Mouse (Mus musculus) neutrophil, adult 65 days (primary cell): ENCODE results near the gene Dgkh. TPM values are rescaled to one million over a fixed set of nuclear protein-coding genes. Genes with fewer than 3 reads are reported as not detected.

Experiments
- total RNA-seq: library from RNA; stranded (reverse); gene quantifications from 2 replicates; pipeline ENCODE4 v1.2.4, GENCODE M21; 2023

Dgkh gene
- total RNA-seq, result 35.9 and 56.5 TPM in 2 replicates

DNA sequence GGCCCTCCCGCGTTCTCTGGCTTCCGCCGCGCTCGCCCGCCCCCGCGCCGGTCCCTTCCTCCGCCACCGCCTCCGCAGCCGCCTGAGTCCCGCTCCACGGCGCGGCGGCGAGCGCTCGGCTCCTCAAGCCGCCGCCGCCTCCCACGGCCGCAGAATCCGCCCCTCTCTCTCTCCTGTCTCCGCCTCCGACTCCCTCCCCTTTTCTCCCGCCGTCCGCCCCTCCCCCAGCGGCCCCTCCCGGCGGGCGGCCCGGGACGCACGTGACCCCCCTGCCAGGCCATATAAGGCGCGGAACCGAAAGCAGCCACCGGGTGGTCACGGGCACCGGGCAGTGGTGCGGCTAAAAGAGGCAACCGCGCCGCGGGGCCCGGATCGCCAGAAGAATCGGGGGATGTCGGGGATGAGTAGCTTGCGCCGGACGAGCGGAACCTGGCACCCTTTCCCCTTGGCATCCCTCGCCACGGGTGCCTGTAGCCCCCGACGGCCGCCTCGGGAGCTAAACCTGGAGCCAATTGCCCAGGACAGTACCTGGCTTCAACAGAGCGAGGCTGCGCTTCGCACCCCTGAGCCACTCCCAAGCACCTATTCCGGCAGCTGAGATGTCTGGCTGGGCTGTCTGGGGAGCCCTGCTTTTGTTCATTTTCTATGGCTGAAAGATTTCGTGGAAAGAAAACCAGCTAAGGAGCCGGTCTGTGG is at the start of gene Dgkh:
TSS of gene Dgkh (minus strand) at position 160 of the 696 bp plus-strand sequence.

DNA sequence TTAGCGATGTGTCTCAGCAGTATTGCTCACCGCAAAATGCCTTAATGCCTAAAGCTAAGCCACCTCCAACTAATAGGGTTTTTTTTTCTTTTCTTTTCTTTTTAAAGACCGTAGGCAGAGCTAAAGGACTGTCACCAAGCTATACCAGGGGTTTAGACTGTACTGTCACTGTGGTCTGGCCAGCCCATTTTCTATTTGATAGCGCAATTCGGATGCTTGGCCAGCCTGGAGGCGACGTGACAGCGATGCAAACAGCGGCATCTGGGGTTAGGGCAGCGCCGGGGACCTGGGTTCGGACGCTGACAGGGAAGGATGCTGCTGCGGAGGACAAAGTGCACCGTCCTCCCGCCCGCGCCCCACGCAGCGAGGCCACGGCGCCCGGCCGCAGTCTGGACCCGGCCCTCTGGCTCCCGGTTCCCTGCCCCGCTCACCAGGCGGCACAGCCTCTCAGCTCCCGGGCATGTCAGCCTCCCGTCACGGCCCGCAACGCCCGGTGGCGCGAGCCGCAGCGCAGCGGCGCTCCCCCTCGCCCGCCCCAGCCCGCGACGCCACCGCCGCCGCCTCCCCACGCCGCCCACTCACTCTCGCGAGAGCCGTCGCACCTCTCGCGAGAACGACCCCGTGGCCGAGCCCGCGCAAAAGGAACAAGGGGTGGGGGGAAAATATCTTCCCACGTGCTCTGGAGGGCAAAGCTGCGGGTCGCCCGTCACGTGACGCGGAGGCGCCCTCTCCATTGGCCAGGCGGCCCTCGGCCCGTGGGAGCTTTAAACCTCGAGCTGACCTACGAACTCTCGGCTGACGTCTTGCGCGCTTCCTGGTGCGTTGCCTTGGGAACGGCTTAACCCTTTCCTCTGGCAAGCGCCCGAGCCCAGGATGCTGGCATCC is 196.1 kb downstream of the Dgkh start, which contains the start of gene Akap11:
TSS of gene Akap11 (minus strand) at position 528 of the 885 bp plus-strand sequence.

Other genes starting within 250 kb of the Dgkh start
- 22.6 and 27.5 TPM in 2 replicates for gene Akap11, start 196.0 kb downstream of the Dgkh start, total RNA-seq
- 8.9 and 14.0 TPM in 2 replicates for gene Vwa8, start 116.3 kb upstream of the Dgkh start, total RNA-seq